ENCODE assay signal across 8 mouse cellular contexts in the genomic region with DNA sequence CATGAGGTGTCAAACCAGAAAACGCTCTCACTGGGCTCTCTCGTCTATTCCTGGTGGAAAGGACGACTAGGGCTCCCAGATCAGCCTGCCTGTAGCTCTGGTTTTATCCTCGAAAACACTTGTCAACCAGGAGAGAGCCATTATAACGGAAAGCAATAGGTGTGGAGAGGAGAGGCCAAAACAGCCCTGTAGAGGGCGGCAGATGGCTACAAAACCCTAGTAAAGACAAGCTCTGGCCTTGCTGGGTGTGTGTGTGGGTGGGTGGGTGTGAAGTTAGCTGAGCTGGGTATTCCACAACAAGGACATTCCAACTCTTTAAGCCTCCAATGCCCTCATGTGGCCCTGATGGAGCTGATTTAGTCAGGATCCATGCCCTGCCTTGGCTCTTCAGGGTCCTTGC. TPM values are rescaled to one million over a fixed set of nuclear protein-coding genes. Genes with fewer than 3 reads are reported as not detected.
A peak's percentile ranks its signal among the peaks of the same experiment; 100 is the strongest.
DNase-seq lines count a peak whose midpoint lies in the region; ATAC-seq and TF ChIP-seq lines count a peak whose summit lies in the region.

No protein-coding gene starts in this region.

- H3K4me2 ChIP-seq in embryonic facial prominence, embryonic 12.5 days (replicated peaks), result no peak overlapping the region
- no peak overlapping the region for H3K4me2 ChIP-seq in limb, embryonic 13.5 days (replicated peaks)

- peaks cover 26% of the 10 kb centered on the region for H3K4me1 ChIP-seq in embryonic facial prominence, embryonic 12.5 days
- H3K4me1 ChIP-seq in limb, embryonic 13.5 days, result peaks cover 40% of the 10 kb centered on the region
- peaks cover 15% of the 10 kb centered on the region for H3K4me1 ChIP-seq in small intestine, adult 2 months (ENCODE audit: control insufficient read depth, insufficient read depth, insufficient read length, low read length)

- no peak overlapping the region for H3K4me3 ChIP-seq in embryonic facial prominence, embryonic 12.5 days
- no peak overlapping the region for H3K4me3 ChIP-seq in limb, embryonic 13.5 days
- H3K4me3 ChIP-seq in small intestine, adult 2 months (ENCODE audit: low read depth, low read length), result no peak overlapping the region

- WGBS in embryonic facial prominence, embryonic 12.5 days, result 63% methylated on average over 6 of the region's 6 CpGs
- 47% methylated on average over 6 of the region's 6 CpGs for WGBS in limb, embryonic 13.5 days
- WGBS in small intestine, adult 2 months, result 58% methylated on average over 6 of the region's 6 CpGs

- H3K27me3 ChIP-seq in embryonic facial prominence, embryonic 12.5 days, result no peaks in the 10 kb centered on the region
- no peaks in the 10 kb centered on the region for H3K27me3 ChIP-seq in limb, embryonic 13.5 days
- no peaks in the 10 kb centered on the region for H3K27me3 ChIP-seq in small intestine, adult 2 months (ENCODE audit: control insufficient read depth, insufficient read depth, low read length)

- intact Hi-C loops in heart, postnatal 10 days (cut with DNase I), result loop anchor here (2.0 kb wide), 1 partner anchor 161 kb away; no protein-coding TSS in a partner anchor
- intact Hi-C loops in heart, postnatal 25 days (cut with DNase I), result no loop called here

- TF ChIP-seq POLR2A in small intestine, adult 2 months (IDR thresholded peaks at IDR 0.05; ENCODE audit: low read depth, low read length), result no peak

- no peaks in the 10 kb centered on the region for H3K9me3 ChIP-seq in embryonic facial prominence, embryonic 12.5 days
- no peaks in the 10 kb centered on the region for H3K9me3 ChIP-seq in limb, embryonic 13.5 days

- peak overlapping the region; percentile 56 for H3K27ac ChIP-seq in embryonic facial prominence, embryonic 12.5 days
- H3K27ac ChIP-seq in limb, embryonic 13.5 days, result peak overlapping the region; percentile 44; the same call in 1 of the 2 replicates
- H3K27ac ChIP-seq in small intestine, adult 2 months (ENCODE audit: insufficient read depth, low read depth, low read length), result no peak overlapping the region

- DNase-seq in heart, postnatal 10 days, result peak; percentile 48 to 68
- no peak for DNase-seq in heart, postnatal 25 days (ENCODE audit: low spot score)
- peak; percentile 80 for DNase-seq in 3T3-L1 (ENCODE audit: low read depth, low spot score)
- DNase-seq in Muller cell, postnatal 12 days (ENCODE audit: inconsistent ontology term), result peak; percentile 26
- DNase-seq in gastrocnemius, adult 8-10 months (ENCODE audit: low spot score in 2 of 2), result no peak

- H3K9ac ChIP-seq in embryonic facial prominence, embryonic 12.5 days, result peak overlapping the region; percentile 30; the same call in 1 of the 2 replicates
- 0 out of 2 replicates have a peak overlapping the region, but pooled peaks have one; percentile 19 for H3K9ac ChIP-seq in limb, embryonic 13.5 days

- peak; percentile 51; the same call in 1 of the 2 replicates for TF ChIP-seq CTCF in small intestine, adult 2 months (IDR thresholded peaks at IDR 0.05; ENCODE audit: extremely low read depth, insufficient read length, insufficient replicate concordance, low read depth, low read length)

- H3K36me3 ChIP-seq in embryonic facial prominence, embryonic 12.5 days, result peaks cover 74% of the 10 kb centered on the region
- peaks cover 72% of the 10 kb centered on the region for H3K36me3 ChIP-seq in limb, embryonic 13.5 days
- H3K36me3 ChIP-seq in small intestine, adult 2 months (ENCODE audit: control insufficient read depth, insufficient read depth, low read length), result peaks cover 49% of the 10 kb centered on the region

- no peak for ATAC-seq in embryonic facial prominence, embryonic 12.5 days (ENCODE audit: insufficient number of reproducible peaks, insufficient read depth, low FRiP score, low TSS enrichment)
- peak; percentile 52; the same call in 1 of the 2 replicates for ATAC-seq in limb, embryonic 13.5 days (ENCODE audit: low FRiP score, low read depth)

RNA-seq across cellular contexts. Expression of a gene that starts 9.4 kb away (rescaled TPM):
- total RNA-seq in heart, postnatal 10 days (2021), result 10 to 100 TPM; 40.8 to 48.8 TPM
- 10 to 100 TPM; 43.2 to 46.3 TPM for total RNA-seq in heart, postnatal 25 days (2021)
- 33.7 and 36.0 TPM in 2 replicates for polyA plus RNA-seq in embryonic facial prominence, embryonic 12.5 days (2016; fragmentation: Nextera tagmentation; extraction: Ambion mirVana)
- polyA plus RNA-seq in limb, embryonic 13.5 days (2015; fragmentation: Nextera tagmentation; extraction: Ambion mirVana), result 18.7 and 19.5 TPM in 2 replicates
- 29.1 and 43.8 TPM in 2 replicates for polyA plus RNA-seq in small intestine, adult 2 months (2012; rRNA removed)
- 10 to 100 TPM; 29.7 to 32.7 (median 30.8) TPM for total RNA-seq in gastrocnemius, adult 8-10 months (2022)

RNA-seq across cellular contexts. Expression of a gene that starts 14.1 kb away (rescaled TPM):
- under 1 TPM in 1 of 2 experiments, not detected in 1; 0.20 TPM for total RNA-seq in heart, postnatal 10 days (2021)
- under 1 TPM in 1 of 2 experiments, not detected in 1; 0.21 TPM for total RNA-seq in heart, postnatal 25 days (2021)
- 2.1 and 3.2 TPM in 2 replicates for polyA plus RNA-seq in embryonic facial prominence, embryonic 12.5 days (2016; fragmentation: Nextera tagmentation; extraction: Ambion mirVana)
- polyA plus RNA-seq in limb, embryonic 13.5 days (2015; fragmentation: Nextera tagmentation; extraction: Ambion mirVana), result 0.78 and 2.7 TPM in 2 replicates
- polyA plus RNA-seq in small intestine, adult 2 months (2012; rRNA removed), result 1.1 and 1.6 TPM in 2 replicates
- total RNA-seq in gastrocnemius, adult 8-10 months (2022), result 1 to 10 TPM in 1 of 4 experiments, under 1 TPM in 1, not detected in 2; 0.75 to 2.7 TPM

RNA-seq across cellular contexts. Expression of a gene that starts 28.1 kb away (rescaled TPM):
- total RNA-seq in heart, postnatal 10 days (2021), result under 1 TPM; 0.57 to 0.67 TPM
- total RNA-seq in heart, postnatal 25 days (2021), result under 1 TPM; 0.31 to 0.39 TPM
- polyA plus RNA-seq in embryonic facial prominence, embryonic 12.5 days (2016; fragmentation: Nextera tagmentation; extraction: Ambion mirVana), result 10.0 and 11.1 TPM in 2 replicates
- 10.0 and 10.2 TPM in 2 replicates for polyA plus RNA-seq in limb, embryonic 13.5 days (2015; fragmentation: Nextera tagmentation; extraction: Ambion mirVana)
- 0.27 and 0.89 TPM in 2 replicates for polyA plus RNA-seq in small intestine, adult 2 months (2012; rRNA removed)
- total RNA-seq in gastrocnemius, adult 8-10 months (2022), result 10 to 100 TPM; 16.5 to 25.1 (median 20.2) TPM

RNA-seq across cellular contexts. Expression of a gene that starts 29.7 kb away (rescaled TPM):
- total RNA-seq in heart, postnatal 10 days (2021), result 1 to 10 TPM; 2.4 to 3.4 TPM
- 1 to 10 TPM; 6.1 to 7.0 TPM for total RNA-seq in heart, postnatal 25 days (2021)
- polyA plus RNA-seq in embryonic facial prominence, embryonic 12.5 days (2016; fragmentation: Nextera tagmentation; extraction: Ambion mirVana), result 0.61 and 1.4 TPM in 2 replicates
- polyA plus RNA-seq in limb, embryonic 13.5 days (2015; fragmentation: Nextera tagmentation; extraction: Ambion mirVana), result 26.4 and 40.8 TPM in 2 replicates
- polyA plus RNA-seq in small intestine, adult 2 months (2012; rRNA removed), result 0.13 and 1.2 TPM in 2 replicates
- total RNA-seq in gastrocnemius, adult 8-10 months (2022), result 10 to 100 TPM in 2 of 4 experiments, 1 to 10 TPM in 2; 2.7 to 16.7 (median 8.4) TPM

RNA-seq across cellular contexts. Expression of a gene that starts 41.4 kb away (rescaled TPM):
- 100 to 1,000 TPM; 160 to 173 TPM for total RNA-seq in heart, postnatal 10 days (2021)
- total RNA-seq in heart, postnatal 25 days (2021), result 100 to 1,000 TPM; 145 to 159 TPM
- polyA plus RNA-seq in embryonic facial prominence, embryonic 12.5 days (2016; fragmentation: Nextera tagmentation; extraction: Ambion mirVana), result 267 and 295 TPM in 2 replicates
- 340 and 345 TPM in 2 replicates for polyA plus RNA-seq in limb, embryonic 13.5 days (2015; fragmentation: Nextera tagmentation; extraction: Ambion mirVana)
- 466 and 753 TPM in 2 replicates for polyA plus RNA-seq in small intestine, adult 2 months (2012; rRNA removed)
- total RNA-seq in gastrocnemius, adult 8-10 months (2022), result 100 to 1,000 TPM; 112 to 126 (median 121) TPM

Comparison
In these comparisons a context has a peak if more than half of its experiments do, and no peak if none do; other contexts are left out.
1. DNase-seq: peak in heart, postnatal 10 days (2 of 2), 3T3-L1 (single experiment) and Muller cell, postnatal 12 days (single experiment); none in heart, postnatal 25 days (single experiment) and gastrocnemius, adult 8-10 months (0 of 2).
2. RNA of a gene that starts 28.1 kb away (total RNA-seq): 16.5 to 25.1 TPM in gastrocnemius, adult 8-10 months; 0.57 to 0.67 TPM in heart, postnatal 10 days and 0.31 to 0.39 TPM in heart, postnatal 25 days; every median in the first group is over 10 times any median in the second.